Mouse (Mus musculus) MEL (cell line): ENCODE measurements at regions not wholly inside any gene's neighbourhood (a gene's known extent, or its start where the extent isn't known, plus 50 kb on each side); places are given as distances from the start of the nearest gene placed in this dataset.

Experiments used
- CHD2 ChIP-seq: IDR thresholded peaks from 2 replicates; pipeline ENCODE4 v1.6.1; 2011; ENCODE audit warnings: low read length, improper control_type of control experiment
- CTCF ChIP-seq, 3 experiments: IDR thresholded peaks in 2 of 3; conservative IDR thresholded peaks in 1 of 3; 2 replicates each; pipeline ENCODE4 v1.5.1; 2011 to 2012; ENCODE audit warnings: low read length in 3 of 3, low read depth in 2 of 3, mild to moderate bottlenecking in 2 of 3, improper control_type of control experiment in 1 of 3, inconsistent platforms in 1 of 3, mixed read lengths in 1 of 3, moderate library complexity in 1 of 3; ENCODE audit not compliant: control insufficient read depth in 1 of 3, insufficient read depth in 1 of 3, poor library complexity in 1 of 3, severe bottlenecking in 1 of 3
- EP300 ChIP-seq, 2 experiments: IDR thresholded peaks; 2 replicates each; pipeline ENCODE4 v1.6.1; 2011; ENCODE audit warnings: improper control_type of control experiment in 2 of 2, low read length in 2 of 2, low read depth in 1 of 2, mild to moderate bottlenecking in 1 of 2
- GATA1 ChIP-seq: IDR thresholded peaks from 2 replicates; pipeline ENCODE4 v1.6.1; 2011; ENCODE audit warnings: low read depth, low read length, improper control_type of control experiment
- HCFC1 ChIP-seq: IDR thresholded peaks from 2 replicates; pipeline ENCODE4 v1.6.1; 2012; ENCODE audit warnings: low read depth, mild to moderate bottlenecking, inconsistent platforms, low read length, improper control_type of control experiment, moderate library complexity
- MAZ ChIP-seq: IDR thresholded peaks from 2 replicates; pipeline ENCODE4 v1.6.1; 2012; ENCODE audit warnings: low read depth, mild to moderate bottlenecking, inconsistent platforms, low read length, improper control_type of control experiment
- NRF1 ChIP-seq: IDR thresholded peaks from 2 replicates; pipeline ENCODE4 v1.6.1; 2014; ENCODE audit warnings: low read depth, mild to moderate bottlenecking, inconsistent platforms, low read length, improper control_type of control experiment, moderate library complexity; ENCODE audit not compliant: poor library complexity, insufficient read depth, severe bottlenecking
- POLR2A ChIP-seq, 2 experiments: IDR thresholded peaks; 2 replicates each; pipeline ENCODE4 v1.6.1; 2011 to 2012; ENCODE audit warnings: low read length in 2 of 2, mild to moderate bottlenecking in 2 of 2, control low read depth in 1 of 2, improper control_type of control experiment in 1 of 2, low read depth in 1 of 2, moderate library complexity in 1 of 2; ENCODE audit not compliant: control insufficient read depth in 1 of 2, insufficient read depth in 1 of 2, poor library complexity in 1 of 2
- RCOR1 ChIP-seq: IDR thresholded peaks from 2 replicates; pipeline ENCODE4 v1.6.1; 2012; ENCODE audit warnings: low read depth, mild to moderate bottlenecking, inconsistent platforms, low read length, improper control_type of control experiment
- SIN3A ChIP-seq: IDR thresholded peaks from 2 replicates; pipeline ENCODE4 v1.6.1; 2012; ENCODE audit warnings: low read length, improper control_type of control experiment, inconsistent platforms
- TAL1 ChIP-seq: IDR thresholded peaks from 2 replicates; pipeline ENCODE4 v1.6.1; 2012; ENCODE audit warnings: mild to moderate bottlenecking, inconsistent platforms, low read length, moderate library complexity, mixed read lengths

DNA sequence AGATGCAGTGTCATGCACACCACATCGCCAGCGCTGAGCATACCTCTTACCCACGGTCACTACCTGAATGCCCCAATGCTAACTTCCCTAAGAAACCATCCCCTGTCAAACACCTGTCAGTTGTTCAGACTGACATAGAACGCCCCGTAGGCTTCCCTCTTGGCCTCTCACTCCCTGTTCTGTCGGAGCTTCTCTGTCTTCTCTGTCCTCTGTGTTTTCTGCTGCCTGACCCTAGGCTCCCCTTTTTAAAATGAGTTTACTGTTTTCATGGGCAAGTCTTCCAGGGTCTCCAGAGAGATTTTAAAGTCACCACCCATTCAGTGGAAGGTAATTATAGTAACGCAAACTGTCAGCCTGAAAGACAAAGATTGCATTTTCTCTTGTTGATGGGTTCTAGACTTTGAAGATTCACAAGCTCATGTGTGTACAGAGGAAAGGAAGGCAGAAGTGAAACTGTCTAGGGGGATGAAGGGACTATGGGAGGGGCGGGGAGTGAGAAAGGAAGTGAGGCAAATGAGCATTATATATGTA, 99.1 kb upstream of the Klf13 start:
- TF ChIP-seq NRF1 (no peak), CHD2 (no peak), CTCF (IDR thresholded peaks at IDR 0.05 in 2 of 3, conservative IDR thresholded peaks at IDR 0.05 in 1 of 3; ENCODE audit: control insufficient read depth in 1 of 3, insufficient read depth in 1 of 3, low read depth in 2 of 3, low read length in 3 of 3, poor library complexity in 1 of 3, severe bottlenecking in 1 of 3) (no peak), HCFC1 (no peak), POLR2A (IDR thresholded peaks at IDR 0.05; ENCODE audit: control insufficient read depth in 1 of 2, insufficient read depth in 1 of 2, low read depth in 1 of 2, low read length in 2 of 2, poor library complexity in 1 of 2) (no peak), RCOR1 (no peak), GATA1 (no peak), MAZ (no peak), TAL1 (no peak), EP300 (IDR thresholded peaks at IDR 0.05; ENCODE audit: low read depth in 1 of 2, low read length in 2 of 2) (no peak), SIN3A (no peak)
